Mouse (Mus musculus): ENCODE results near the gene Gen1.
A peak's percentile ranks its signal among the peaks of the same experiment; 100 is the strongest.

Gen1 gene

DNA sequence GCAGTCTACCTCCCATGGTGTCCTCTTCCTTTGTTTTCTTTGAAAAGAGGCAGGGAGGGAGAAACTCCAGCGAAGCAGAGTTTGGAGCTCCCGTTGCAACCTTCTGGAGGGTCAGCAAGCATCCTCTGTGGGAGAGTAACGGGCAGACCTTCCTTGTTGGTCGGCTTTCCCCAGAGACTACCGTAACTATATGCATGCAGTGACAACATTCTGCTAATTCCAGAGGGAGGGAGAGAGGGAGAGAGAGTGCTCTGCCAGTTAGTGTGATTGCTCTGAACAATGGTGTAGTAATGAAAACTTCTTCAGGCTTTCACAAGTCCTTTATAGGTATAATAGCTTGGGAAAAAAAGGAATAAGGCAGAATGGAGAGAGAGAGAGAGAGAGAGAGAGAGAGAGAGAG, 40.9 kb downstream of the Gen1 start:
- peak; percentile 18 for DNase-seq (ENCODE audit: low spot score)

DNA sequence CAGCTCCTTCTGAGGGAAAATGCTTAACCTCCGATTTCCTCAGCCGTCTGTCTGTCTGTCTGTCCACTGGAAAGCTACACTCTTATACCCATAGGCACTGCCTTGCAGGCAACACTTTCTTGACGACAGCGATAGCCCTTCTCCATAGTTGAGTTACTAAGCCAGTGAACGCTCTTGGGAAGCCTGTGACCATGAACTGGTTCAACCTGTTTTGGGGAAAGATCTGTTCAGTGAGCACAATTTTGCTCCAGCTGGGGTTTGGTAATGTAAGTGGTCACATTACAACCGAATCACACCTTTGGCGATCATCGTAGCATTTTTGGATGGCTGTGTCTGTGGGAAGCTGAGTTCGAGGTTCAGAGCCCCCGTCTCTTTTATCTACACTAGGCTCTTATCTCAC, 42.5 kb downstream of the Gen1 start:
- DNase-seq (ENCODE audit: low spot score), result no peak

DNA sequence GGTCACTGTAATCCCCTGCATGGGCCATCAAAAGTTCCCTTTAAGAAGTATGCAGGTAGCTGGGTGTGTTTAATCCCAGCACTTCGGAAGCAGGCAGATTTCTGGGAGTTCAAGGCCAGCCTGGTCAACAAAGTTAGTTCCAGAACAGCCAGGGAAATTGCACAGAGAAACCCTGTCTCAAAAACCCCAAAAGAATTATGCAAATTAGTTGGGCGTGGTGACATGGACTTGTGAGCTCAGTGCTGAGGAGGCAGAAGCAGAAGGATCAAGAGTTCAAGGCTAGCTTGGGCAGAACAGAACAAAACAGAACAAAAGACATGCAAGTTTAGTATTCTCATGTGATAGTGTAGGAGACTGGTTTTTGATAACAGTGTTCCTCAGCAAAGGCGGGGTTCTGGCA, 43.0 kb downstream of the Gen1 start:
- DNase-seq (ENCODE audit: low spot score), result no peak

- peak; percentile 65 for DNase-seq (ENCODE audit: low spot score)
Measured at GRCm38 (mm10) chr12:11221524-11222330, 43.9 kb downstream of the Gen1 start.

GRCm38 (mm10) chr12:11217726-11218250, 47.8 kb downstream of the Gen1 start:
- DNase-seq (ENCODE audit: low spot score), result no peak

- no peak for DNase-seq (ENCODE audit: low spot score)
Measured at GRCm38 (mm10) chr12:11216454-11216853, 49.1 kb downstream of the Gen1 start.

- no peak for DNase-seq (ENCODE audit: low spot score)
Measured at GRCm38 (mm10) chr12:11215555-11215954, 50.0 kb downstream of the Gen1 start.

- DNase-seq (ENCODE audit: low spot score), result no peak
Measured at GRCm38 (mm10) chr12:11214776-11215175, 50.8 kb downstream of the Gen1 start.

- DNase-seq (ENCODE audit: low spot score), result no peak
Measured at GRCm38 (mm10) chr12:11212881-11213280, 52.7 kb downstream of the Gen1 start.

DNA sequence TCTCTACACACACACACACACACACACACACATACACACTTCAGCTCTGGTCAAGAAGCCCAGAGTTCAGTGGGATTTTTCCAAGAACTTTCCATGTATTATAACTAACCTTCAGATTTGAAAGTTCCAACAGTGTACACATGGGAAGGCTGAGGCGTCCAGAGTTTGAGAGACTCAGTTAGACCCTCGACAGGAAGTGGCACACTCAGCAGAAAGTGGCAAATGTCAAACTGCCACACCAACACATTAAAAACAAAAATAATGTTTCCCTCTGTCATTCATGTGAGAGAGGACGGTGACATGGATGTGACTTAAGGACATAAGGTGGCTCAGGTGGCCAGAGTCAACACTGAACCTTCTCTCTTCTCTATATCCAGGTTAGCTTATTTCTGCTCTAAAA, 55.2 kb downstream of the Gen1 start:
- DNase-seq (ENCODE audit: low spot score), result no peak

GRCm38 (mm10) chr12:11209636-11210035, 56.0 kb downstream of the Gen1 start:
- no peak for DNase-seq (ENCODE audit: low spot score)

DNA sequence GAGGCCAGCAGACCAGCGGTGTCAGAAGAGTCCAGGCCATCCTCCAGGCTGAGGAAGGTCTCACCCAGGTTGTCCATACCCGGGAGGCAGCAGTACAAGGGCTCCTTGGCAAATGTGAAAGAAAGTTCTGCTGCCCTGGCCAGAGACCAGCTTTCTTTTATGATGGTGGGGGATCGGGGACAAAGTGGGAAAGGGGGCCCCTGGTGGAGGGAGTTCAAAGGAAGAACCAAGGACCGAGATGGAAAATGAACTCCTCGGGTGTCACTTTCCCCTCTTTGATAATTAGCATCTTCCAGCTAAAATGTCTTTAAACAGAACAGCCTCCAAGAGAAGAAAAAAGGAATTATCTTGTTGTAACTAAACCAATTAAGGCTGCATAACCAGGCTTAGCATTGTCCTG, 56.7 kb downstream of the Gen1 start, which contains the start of gene Msgn1:
TSS of gene Msgn1 (minus strand) at position 101 of the 400 bp plus-strand sequence.
- DNase-seq (ENCODE audit: low spot score), result no peak

- no peak for DNase-seq (ENCODE audit: low spot score)
Measured at GRCm38 (mm10) chr12:11206321-11206720, 59.3 kb downstream of the Gen1 start.

- no peak for DNase-seq (ENCODE audit: low spot score)
Measured at GRCm38 (mm10) chr12:11203694-11204665, 61.6 kb downstream of the Gen1 start.

GRCm38 (mm10) chr12:11202476-11202875, 63.1 kb downstream of the Gen1 start:
- no peak for DNase-seq (ENCODE audit: low spot score)

- no peak for DNase-seq (ENCODE audit: low spot score)
Measured at GRCm38 (mm10) chr12:11200711-11201110, 64.9 kb downstream of the Gen1 start.

- no peak for DNase-seq (ENCODE audit: low spot score)
Measured at GRCm38 (mm10) chr12:11198551-11198950, 67.0 kb downstream of the Gen1 start.

DNA sequence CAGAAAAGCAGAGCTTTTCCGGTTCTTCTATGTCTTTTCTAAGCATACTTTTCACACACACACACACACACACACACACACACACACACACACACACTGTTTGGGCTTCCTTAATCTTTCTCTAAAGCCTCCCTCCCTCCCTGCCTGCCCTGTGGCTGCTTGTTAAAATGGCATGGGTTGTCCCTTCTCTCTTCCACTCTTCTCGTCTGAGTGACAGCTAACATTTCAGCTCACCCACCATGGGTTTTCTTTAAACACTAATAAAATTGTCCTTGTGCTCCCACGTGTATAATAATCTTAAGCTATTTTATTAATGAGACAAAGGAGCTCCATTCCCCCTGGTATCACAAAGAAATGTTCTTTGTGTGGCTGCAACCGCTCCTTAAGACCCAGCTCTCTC, 67.6 kb downstream of the Gen1 start:
- no peak for DNase-seq (ENCODE audit: low spot score)

DNA sequence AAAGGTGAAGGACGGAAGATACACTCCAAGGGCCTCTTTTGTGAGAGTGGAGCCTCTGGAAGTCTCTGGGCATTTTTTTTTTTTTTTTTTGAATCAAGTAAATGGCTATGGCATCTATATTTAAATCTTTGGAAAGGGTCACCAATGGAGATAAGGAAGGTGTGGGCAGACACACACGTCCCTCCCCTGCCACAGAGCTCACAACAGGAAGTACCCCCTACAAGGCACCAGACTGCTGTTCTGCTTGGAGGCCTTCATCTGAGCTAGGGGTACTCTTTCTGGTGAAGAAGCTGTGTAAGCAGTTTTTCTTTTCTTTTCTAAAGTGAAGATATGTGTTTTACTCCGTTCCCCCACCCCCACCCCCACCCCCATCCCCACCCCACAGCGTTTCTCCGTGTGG, 68.8 kb downstream of the Gen1 start:
- no peak for DNase-seq (ENCODE audit: low spot score)

DNA sequence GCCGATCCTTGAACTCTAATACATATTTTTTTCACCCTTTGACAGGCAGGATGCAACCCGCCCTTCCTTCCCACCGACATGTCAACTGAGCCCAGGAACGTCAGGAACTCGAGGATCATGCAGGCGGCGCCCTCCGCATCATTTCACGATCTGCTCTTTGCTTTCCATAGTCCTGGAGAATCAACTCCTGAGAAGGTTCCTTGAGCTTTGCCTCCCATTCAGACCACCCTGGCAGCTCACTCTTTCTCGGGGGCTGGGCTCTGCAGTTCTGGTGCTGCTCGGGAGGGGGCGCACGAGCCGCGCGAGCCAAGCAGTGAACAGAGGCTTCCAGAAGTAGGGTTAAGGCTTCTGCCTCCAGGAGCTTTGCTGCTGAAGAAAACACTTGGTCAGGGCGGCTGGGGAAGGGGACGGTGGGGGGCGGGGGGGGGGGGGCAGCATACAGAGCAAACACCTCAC, 69.4 kb downstream of the Gen1 start:
- peak; percentile 77 for DNase-seq (ENCODE audit: low spot score)

- no peak for DNase-seq (ENCODE audit: low spot score)
Measured at GRCm38 (mm10) chr12:11195031-11195430, 70.6 kb downstream of the Gen1 start.

All from embryo, embryonic 10.5 days (tissue).